Mouse (Mus musculus) MN1 (cell line): ENCODE data around the gene Gsap.
"Not testable (repeated sequence)": the region's sequence is repeated elsewhere in the genome, so short reads cannot be mapped to it uniquely, and the experiment has no call there.

Experiments
- DNase-seq: peaks from one replicate; pipeline ENCODE4 v3.0.0-alpha.2; 2016; ENCODE audit warnings: low spot score

Gsap gene

DNA sequence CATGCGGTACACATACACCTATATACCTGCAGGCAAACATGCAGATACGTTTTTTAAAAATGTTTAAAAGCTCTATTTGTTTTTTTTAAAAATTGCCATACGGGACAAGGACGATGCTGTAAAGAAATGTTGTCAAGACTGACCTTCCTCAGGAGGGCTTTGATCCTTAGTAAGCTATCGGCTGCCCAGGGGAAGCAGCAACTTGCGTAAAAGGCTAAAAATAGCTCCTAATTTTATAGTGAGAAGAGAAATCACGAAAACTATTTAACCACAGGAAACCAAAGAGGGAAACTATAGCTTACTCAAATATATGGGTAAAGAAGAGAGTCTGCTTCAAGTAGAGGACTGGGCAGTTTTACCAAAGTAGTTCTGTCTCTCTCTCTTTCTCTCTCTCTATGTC lies 74.7 kb downstream of the Gsap start:
- DNase-seq = no peak

DNA sequence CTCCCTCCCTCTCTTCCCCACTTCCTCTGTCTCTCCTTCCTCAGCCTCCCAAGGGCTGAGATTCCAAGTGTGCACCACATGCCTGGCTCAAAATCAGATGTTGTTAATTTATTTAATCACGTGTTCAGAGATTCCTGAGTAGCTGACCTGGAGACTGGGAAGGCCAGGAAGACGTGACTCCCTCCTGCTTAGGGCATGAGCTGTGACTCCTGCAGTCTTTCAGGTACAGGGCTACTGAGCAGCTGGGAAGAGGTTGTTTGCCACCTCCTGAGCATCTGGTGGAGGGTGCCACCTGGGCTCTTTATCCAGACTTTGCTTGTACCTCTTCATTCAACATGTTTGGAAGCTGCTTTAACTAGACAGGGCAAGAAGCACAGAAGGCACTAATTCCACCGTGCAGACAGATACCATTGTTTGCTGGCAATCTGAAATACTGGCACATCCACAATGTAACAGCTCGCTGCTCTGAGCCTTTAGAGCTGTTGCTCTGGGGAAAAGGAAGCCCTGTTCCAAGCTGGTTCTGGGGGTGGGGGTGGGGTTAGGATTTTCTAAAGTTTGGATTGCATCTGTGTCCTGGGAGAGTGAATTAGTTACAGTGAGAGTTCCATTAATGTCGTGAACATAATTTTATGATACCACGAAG lies 75.3 kb downstream of the Gsap start:
- no peak for DNase-seq

DNA sequence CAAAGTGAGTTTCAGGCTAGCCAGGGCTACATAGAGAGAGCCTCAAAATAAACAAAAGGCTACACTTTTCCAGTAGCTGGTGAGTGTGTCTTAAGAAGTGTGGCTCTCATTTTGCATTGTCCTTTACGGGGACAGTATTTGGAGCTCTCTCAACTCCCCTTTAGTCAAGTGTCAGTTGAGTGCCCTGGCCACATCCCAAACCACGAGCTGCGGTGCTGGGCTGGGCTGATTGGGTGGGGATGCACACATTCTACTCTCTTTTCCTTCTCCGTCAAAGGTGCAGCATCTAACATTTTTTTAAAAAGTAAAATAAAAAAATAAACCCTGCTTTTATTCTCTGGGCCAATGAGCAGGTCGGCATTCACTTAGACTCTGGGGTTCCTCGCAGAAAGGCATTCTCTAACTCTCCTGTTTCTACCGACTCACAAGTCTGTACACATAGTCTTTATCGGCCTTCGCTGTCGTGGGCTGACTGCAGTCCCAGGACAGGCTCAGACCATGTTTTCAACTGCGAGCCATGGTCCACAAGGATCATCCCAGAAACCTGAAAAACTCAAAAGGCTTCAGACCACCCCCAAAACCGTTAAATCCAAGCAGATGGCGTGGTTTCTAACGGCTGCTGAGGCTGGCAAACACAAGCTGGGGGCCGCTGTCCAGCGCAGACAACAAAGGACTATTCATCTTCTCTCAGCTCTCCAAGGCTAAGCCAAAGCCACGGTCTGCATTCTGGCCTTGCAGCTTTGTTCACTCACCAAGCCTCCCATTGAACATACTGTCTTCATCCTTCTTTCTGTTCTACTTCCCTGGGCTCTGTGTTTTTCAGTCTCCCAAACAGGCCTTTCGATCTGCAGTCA lies 77.4 kb downstream of the Gsap start:
- no peak for DNase-seq

DNA sequence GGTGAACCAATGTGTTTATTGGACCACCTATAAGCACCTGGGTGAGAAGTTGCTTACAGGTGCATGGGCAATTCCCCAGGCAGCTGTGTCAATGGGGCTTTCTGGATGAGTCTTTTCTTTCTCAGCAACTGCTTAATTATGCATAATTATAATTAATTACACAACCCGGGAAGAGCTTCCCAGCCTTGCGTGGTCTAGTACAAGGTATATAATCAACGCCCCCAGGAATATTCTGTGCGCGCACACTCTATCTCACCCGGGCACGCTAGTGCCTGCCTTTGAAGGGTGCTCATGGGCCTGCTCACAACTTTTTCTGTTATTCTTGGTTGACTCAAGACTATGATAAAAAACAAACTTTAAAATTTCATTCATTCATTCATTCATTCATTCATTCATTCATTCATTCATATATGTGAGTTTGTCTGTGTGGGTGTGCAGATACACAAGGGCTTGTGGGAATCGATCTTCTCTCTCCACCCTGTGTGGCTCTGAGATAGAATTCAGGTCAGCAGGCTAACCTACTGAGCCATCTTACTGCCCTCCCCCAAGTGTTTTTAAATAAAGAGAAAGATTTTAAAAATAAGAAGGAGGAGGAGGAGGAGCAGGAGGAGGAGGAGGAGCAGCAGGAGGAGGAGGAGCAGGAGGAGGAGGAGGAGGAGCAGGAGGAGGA lies 78.4 kb downstream of the Gsap start:
- DNase-seq = no peak

DNA sequence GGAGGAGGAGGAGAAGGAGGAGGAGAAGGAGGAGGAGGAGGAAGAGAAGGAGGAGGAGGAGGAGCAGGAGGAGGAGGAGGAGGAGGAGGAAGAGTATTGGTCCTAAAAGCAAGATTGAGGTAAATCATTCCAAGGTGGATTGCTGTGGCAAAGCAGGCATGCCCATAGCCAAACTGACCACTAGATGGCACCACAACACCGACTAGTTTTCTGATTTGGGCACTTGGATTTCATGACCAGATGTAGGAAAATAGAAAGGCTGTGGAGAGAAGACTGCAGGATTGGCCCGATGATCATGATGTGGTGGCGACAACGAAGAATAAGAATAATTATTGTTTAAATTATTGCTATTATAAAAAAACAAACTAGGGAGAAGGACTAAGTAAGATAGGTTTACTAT lies 79.0 kb downstream of the Gsap start:
- DNase-seq = peak; percentile 85

DNA sequence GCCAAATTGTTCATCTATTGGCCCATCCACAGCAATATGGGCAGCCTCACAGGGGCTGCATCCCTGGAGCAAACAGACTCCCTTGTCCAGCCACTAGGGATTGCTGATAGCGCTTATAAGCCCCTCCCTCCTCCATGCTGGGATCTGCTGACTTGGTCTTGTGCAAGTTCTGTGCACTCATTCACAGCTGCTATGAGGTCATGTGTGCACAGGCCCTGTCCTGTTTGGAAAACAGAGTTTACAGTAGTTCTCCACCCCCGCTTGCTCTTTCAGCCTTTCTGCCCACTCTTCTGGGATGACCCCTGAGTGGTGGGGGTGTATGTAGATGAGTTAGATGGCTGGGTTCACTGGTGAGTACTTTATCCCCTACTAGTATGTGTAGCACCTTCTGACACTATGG lies 81.0 kb downstream of the Gsap start:
- peak; percentile 12 for DNase-seq

DNA sequence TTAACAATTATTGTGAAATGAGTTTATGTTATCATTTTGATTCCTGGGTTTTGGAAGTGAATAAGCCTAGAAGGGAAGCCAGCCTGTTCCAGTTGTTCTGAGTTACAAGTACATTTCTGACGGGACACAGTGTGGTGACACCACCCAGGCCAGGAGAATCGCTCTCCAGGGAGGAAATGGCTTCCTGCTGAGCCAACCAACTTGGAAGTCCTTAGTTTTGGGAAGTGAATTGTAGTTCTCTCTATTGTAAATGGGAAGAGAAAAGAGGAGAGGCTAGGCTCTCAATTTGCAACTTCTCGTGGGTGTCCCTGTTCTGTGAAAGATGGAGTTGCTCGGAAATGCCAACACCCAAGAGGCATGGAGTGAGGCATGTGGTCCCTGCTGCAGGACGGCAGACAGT lies 83.4 kb downstream of the Gsap start:
- no peak for DNase-seq

DNA sequence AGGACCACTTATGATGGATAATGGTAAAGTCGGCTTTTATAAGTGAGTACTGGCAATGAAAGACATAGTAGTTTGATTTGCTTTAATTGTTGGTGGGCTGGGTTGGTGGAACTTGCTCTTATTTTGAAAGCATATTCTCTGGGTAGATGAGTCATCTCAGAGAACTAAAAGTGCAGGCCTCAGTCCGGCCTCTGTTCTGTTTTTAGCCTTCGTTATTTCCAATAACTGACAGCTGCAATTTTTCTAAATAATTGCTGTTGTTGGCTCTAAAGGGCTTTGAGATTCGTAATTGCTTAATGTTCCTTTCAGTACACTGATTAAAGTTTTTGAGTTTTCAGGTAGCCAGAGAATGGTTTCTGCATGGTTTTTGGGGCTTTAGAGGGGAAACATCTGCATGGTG lies 84.7 kb downstream of the Gsap start:
- DNase-seq = peak; percentile 54

DNA sequence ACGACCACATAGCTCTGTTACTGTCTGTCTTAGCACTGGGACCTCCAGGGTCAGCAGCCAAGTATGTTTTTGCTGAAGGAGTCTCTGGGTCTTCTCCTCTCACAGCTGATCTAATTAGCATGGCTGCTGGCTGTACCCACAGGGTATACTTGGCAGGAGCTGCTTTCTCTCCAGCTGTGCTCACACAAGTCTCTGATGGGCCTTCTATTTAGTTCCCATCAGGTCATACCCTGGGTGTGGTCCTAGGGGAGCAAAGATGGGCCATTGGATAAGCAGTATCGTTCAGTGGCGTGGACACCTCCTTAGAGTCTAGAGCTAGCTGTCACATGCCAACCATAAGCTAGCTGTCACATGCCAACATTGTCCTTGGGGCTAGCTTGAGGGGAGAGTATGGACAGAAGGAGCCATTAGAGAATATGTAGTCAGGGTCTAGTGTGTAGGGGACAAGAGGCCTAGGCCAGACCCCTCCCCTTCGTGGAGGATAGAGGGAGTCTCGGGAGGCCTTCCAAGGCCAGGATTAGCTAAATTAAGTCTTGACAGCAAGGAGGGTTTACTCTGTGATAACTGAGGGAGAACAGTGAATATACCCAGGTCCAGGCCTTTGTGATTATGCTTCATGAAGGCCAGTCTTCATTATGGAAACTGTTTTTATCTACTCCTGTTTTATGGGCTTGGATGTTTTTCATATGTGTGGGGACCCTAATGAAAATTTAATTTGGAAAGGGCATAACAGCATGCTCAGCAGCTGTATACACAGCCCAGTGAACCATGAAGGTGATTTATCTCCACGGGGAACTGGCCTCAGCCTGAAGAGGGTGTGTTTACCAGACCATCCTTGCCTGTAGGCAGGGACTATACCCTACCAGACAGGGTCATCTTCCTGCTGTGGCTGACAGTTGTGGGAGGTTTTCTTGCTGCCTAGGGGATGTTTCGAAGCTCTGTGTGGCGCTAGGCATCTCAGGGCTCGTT lies 85.6 kb downstream of the Gsap start:
- peak; percentile 59 for DNase-seq

DNA sequence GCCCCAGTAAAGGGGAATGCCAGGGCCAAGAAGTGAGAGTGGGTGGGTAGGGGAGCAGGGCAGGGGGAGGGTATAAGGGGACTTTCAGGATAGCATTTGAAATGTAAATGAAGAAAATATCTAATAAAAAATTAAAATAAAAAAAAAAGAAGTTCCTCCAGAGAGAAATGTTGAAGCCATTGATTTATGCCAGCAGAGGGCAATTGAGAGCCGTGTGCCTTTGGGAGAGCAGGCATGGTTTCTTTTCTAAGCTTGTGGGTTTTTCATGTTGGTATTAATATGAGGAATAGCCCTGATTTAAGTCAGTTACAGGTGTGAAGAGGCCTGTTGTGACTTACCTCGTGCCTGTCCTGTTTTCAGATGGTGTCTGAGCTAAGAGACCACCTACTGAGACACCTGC lies 91.6 kb downstream of the Gsap start:
- DNase-seq = not testable (repeated sequence)

DNA sequence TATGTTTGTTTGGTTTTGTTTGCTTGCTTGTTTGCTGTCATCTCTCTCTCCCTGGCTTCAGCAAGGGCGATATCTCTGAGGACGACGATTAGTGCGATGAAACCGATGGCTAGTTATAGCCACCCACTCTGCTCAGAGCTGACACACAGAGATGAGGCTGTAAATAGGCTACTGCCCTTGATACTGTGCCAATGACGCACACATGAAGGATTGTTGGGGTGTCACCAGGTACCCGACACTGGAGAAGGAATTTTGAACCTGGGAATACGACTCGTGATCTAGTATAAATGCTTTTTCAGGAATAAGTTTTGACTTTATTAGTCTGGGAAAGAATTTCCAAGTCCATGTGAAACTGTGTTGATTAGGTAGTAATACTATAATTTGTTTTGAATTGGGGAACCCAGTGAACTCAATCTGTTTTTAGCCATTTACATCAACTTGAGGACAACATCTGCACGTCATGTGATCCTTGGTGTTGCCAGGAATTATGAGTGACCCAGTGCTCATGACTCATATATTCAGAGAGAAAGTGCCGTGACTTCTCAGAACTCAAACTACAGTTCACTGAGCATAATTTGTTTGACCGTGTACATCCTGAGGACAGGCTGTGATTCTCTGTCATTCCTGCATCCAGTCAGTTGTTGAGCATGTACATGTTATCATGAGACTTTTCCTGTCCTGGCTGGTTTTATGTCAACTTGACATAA lies 97.5 kb downstream of the Gsap start:
- no peak for DNase-seq

DNA sequence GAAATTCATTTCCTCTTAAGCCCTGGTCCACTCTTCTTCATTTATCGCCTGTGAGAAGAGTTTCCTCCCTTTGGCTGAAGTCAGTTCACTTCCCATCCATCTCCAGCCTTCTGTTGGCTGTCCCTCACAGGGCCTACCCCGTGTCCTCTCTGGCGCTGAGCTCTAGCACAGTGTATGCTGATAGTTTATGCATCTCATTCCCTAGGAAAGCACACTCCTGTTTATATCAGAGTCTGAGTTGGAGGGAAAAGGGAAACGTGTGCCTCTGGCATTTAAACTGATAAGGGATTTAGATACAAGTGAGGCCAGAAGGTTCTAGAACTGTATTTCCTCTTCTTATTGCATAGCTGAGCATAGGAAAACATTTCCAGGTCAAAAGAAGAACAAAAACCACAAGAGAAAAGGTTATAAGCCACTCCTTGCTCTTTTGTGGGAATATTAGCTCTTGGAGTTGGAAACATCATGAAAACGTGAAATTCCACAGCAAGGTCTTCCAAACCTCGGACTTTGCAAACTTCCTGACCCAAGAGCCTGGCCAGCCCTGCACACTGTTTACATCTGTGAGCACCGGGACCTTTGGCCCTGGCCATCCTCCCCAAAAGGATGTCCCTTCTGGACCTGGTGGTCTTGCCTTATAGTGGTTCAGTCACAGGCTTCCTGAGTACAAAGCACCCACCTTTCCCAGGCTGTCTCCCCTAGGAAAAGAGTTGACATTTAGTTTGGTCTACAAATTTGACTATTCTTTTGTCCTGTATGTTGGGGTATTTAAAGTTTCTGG lies 102.8 kb downstream of the Gsap start:
- DNase-seq = no peak

DNA sequence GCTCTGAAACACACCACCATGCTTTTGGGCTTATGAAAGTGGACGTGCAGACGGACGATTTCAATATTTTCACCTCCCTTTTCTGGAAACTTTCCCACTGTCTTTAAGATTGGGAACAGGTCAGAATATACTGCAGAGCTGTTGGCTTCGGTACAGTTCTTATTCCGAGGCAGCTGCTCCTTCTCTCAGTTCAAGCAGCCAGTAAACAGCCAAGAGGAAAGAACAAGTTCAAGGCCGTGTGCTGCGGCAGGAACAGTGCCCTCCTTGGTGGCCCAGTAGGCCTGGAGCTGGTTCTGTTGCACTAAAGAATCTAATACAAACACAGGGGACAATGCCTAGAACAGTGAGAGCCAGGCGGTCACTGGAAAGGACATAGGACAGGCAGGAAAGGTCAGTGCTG lies 104.5 kb downstream of the Gsap start:
- DNase-seq = no peak

DNA sequence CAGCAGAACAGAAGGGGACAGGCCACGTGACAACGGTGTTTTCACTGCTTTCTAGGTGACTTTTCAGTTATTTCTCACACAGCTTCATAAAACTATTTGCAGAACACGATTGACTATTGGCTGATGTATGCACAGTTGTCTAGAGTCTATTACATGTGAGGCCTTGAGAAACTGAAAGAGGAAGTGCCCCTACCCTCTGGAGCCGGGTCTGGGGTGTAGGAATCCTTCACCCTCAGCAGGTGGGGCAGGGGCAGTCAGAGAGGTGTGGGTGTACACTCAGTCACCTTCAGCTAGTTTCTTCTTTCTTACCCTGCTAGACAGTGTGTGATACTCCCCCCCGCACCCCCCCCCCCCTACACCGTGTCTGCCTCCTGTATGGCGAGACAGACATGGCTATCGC lies 109.6 kb downstream of the Gsap start:
- DNase-seq = no peak

DNA sequence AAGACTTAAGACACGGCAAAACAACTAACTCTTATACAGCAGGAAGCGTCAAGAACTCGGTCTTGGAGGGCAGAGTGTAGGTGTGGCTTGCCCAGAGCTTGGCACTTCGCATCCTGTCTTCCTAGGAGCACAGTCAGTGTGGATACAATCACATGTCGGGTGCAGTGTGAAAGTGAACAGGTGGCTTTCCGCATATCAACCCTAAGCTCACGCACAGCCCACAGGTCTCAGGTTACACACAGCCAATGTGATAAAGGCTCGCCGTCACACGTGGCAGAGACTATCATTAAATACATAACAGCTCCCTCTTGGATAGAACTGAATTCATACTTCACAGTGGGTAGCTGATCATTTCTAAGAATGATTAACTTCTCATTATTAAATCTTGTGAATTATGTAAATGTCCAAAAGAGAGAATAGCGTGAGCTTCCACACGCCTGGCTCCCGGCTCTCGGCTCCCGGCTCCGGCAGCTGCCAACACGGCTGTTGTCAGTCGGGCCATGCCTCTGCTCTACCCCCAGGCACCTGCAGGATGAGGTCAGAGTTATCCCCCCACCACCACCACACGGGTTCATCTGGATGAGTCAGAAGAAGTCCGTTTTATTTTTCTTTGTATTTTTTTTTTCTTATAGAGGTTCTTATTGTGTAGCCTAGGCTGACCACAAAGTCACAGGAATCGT lies 113.2 kb downstream of the Gsap start:
- no peak for DNase-seq

DNA sequence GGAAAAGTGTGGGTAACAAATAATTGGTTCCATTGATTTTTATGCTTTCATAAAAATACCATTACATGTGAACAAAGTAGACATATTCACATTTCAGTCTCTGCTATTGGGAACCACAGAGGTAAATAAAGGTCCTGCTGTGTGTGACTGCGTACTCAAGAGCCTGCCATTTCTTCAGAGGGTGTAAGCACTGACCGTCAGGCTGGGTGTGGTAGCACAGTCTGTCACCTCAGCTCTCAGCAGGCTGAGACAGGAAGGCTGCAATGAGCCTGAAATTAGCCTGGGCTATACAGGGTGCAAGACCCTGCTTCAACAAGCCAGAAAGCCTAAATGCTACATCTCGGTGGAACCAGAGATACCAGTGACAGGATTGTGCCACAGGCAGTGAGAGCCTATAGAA lies 114.0 kb downstream of the Gsap start:
- no peak for DNase-seq

DNA sequence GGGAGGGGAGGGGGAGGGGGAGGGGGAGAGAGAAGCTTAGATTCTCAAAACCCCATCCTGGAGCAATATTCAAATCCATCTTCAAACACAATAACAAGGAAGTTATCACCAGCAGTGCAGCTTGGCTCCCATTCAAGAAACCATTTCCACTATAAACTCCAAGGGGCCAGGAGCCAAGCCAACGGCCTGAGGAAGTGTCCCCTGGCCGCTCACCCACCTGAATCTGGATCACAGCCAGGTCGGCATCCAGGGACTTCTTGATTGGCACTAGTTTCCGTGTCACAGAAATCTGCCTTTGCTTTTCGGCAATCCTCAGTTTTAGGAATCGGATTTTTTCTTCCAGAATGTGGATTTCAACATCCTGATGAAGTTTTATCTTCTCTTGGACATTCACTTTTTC lies 115.0 kb downstream of the Gsap start:
- DNase-seq = no peak

DNA sequence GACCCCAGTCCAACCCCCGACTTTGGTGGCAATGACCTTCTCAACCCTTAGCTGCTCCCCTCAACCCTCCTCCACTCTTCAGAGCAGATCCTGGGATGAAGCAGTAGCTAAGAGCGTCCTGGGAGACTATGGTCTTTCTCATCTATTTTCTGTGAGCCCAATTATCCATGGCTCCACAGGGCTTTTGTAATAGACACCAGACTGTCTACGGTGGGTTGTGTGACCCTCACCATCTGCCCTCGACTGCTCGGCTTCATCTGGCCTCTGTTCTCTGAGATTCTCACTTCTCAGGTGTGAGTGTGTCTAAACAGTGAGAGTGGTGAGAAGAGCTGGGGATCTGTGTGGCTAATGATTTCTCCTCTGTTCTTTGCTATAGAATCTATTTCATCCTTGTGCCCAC lies 121.1 kb downstream of the Gsap start:
- no peak for DNase-seq

DNA sequence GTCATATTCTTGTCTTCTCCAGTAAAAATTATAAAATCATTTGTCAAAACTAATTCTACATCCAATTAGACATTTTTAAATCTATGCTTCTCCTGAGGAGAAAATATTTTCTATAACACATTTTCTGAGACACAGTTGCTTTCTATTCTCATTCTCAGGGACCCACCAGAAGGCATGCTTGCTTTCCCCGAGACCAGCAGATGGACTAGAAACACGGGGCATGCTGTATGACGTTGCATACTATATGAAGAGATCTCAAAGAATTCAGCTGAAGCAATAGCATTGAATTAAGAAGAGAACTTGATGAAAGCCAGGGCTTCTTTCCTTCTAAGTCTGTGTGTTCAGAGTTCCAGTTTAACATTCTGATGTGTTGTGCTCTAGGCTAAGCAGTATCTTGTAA lies 128.6 kb downstream of the Gsap start:
- DNase-seq = no peak

DNA sequence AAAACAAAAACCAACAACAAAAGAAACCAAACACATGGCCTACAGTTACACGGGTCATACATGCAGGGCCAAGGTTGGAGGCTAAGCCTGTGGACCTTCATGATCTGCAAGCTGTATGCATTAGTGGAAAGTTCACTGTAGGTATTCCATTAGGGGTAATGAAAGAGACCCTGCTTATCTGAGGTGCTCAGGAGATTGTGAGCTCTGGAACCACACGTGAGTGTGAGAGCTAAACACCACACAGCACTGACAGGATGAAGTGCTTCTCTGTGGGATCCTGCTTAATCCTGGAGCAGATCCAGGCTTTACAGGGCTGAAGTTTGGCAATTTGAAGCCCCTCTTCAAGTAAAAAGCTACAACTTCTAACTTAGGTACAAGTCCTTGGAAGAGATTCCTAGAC lies 134.1 kb downstream of the Gsap start:
- DNase-seq = no peak
